Mouse (Mus musculus): ENCODE results near the gene Fut8. TPM values are rescaled to one million over a fixed set of nuclear protein-coding genes. Genes with fewer than 3 reads are reported as not detected.
"Not testable (repeated sequence)": the region's sequence is repeated elsewhere in the genome, so short reads cannot be mapped to it uniquely, and the experiment has no call there.

Fut8 gene
- total RNA-seq, 2 experiments from 2014 or later = 16.8 to 17.8 TPM

- intact Hi-C loops (cut with DNase I) = no loop called here
- no peak for DNase-seq
Observed at GRCm38 (mm10) chr12:77484761-77485160, 246.8 kb downstream of the Fut8 start.

GRCm38 (mm10) chr12:77491478-77491877 is 253.6 kb downstream of the Fut8 start:
- intact Hi-C loops (cut with DNase I) = no loop called here
- DNase-seq = no peak

- intact Hi-C loops (cut with DNase I) = no loop called here
- DNase-seq = no peak
Observed at GRCm38 (mm10) chr12:77495781-77496180, 257.9 kb downstream of the Fut8 start.

GRCm38 (mm10) chr12:77498153-77498552 is 260.2 kb downstream of the Fut8 start:
- DNase-seq = no peak
- intact Hi-C loops (cut with DNase I) = no loop called here

GRCm38 (mm10) chr12:77500439-77501055 is 262.6 kb downstream of the Fut8 start:
- intact Hi-C loops (cut with DNase I) = no loop called here
- no peak for DNase-seq

GRCm38 (mm10) chr12:77501466-77502240 is 263.7 kb downstream of the Fut8 start:
- DNase-seq = no peak
- intact Hi-C loops (cut with DNase I) = no loop called here

- no peak for DNase-seq
Observed at GRCm38 (mm10) chr12:77502243-77502642, 264.3 kb downstream of the Fut8 start.

GRCm38 (mm10) chr12:77505431-77505830 is 267.5 kb downstream of the Fut8 start:
- DNase-seq = no peak
- intact Hi-C loops (cut with DNase I) = no loop called here

More at GRCm38 (mm10) chr12:77502243-77502642, 264.3 kb downstream of the Fut8 start:
- intact Hi-C loops (cut with DNase I) = no loop called here

GRCm38 (mm10) chr12:77507770-77508169 is 269.8 kb downstream of the Fut8 start:
- intact Hi-C loops (cut with DNase I) = no loop called here
- no peak for DNase-seq

GRCm38 (mm10) chr12:77510758-77511157 is 272.8 kb downstream of the Fut8 start:
- intact Hi-C loops (cut with DNase I) = no loop called here
- DNase-seq = no peak

- no peak for DNase-seq
- intact Hi-C loops (cut with DNase I) = no loop called here
Observed at GRCm38 (mm10) chr12:77511206-77511605, 273.3 kb downstream of the Fut8 start.

- no peak for DNase-seq
- intact Hi-C loops (cut with DNase I) = no loop called here
Observed at GRCm38 (mm10) chr12:77511631-77512030, 273.7 kb downstream of the Fut8 start.

GRCm38 (mm10) chr12:77516805-77517204 is 278.9 kb downstream of the Fut8 start:
- no peak for DNase-seq
- intact Hi-C loops (cut with DNase I) = no loop called here

- no peak for DNase-seq
- intact Hi-C loops (cut with DNase I) = no loop called here
Observed at GRCm38 (mm10) chr12:77517691-77518090, 279.8 kb downstream of the Fut8 start.

- DNase-seq = no peak
- intact Hi-C loops (cut with DNase I) = no loop called here
Observed at GRCm38 (mm10) chr12:77519534-77520102, 281.7 kb downstream of the Fut8 start.

- intact Hi-C loops (cut with DNase I); DNase-seq: not testable (repeated sequence)
Observed at GRCm38 (mm10) chr12:77524014-77524413, 286.1 kb downstream of the Fut8 start.

All from heart, postnatal 36 days (tissue).